Mouse (Mus musculus) liver, adult 2 months (tissue): ENCODE data around the gene Jup.

Source experiments
- CTCF ChIP-seq: fragments of 200-500 bp; IDR thresholded peaks from 2 replicates; pipeline ENCODE4 v1.5.1; 2011; ENCODE audit warnings: low read depth, low read length, control low read depth
- POLR2A ChIP-seq: fragments of 200-500 bp; IDR thresholded peaks from 2 replicates; pipeline ENCODE4 v1.6.1; 2011; ENCODE audit warnings: low read length, control low read depth; ENCODE audit not compliant: insufficient read depth; ENCODE audit errors: extremely low read depth

GRCm38 (mm10) chr11:100330235-100330634 lies 67.3 kb downstream of the Jup start:
- TF ChIP-seq CTCF, result no peak
- no peak for TF ChIP-seq POLR2A
